Mouse (Mus musculus) erythroblast, embryonic 14.5 days (primary cell): Measurements from ENCODE around the gene Bicdl1.

ENCODE experiments used
- GATA1 ChIP-seq: IDR thresholded peaks from 2 replicates; pipeline ENCODE4 v1.6.1; 2012; ENCODE audit warnings: low read length, inconsistent platforms, mixed read lengths
- TAL1 ChIP-seq: IDR thresholded peaks from 3 replicates; pipeline ENCODE4 v1.6.1; 2012; ENCODE audit warnings: low read length, inconsistent platforms, mixed read lengths

DNA sequence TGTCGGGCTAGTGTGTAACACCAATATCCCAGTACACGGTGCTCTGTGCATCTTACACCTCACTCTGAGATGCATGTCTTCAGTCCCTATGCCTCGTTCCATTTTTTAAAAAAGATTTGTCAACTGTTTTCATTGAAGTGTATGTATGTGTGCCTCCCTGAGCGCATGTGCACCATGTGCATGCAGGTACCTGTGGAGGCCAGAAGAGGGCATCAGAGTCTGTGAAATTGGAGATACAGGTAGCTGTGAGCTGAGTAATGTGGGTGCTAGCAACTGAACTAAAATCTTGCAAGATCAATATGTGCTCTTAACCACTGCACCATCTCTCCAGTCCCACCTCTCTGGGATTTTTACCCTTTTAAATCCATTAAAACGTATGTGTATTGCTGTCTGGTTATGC, 6.6 kb upstream of the Bicdl1 start:
- TF ChIP-seq GATA1: no peak
- TF ChIP-seq TAL1: no peak
